Mouse (Mus musculus) spleen, adult 12 weeks (tissue): ENCODE data around the gene Ncapg.
"Not testable (repeated sequence)": the region's sequence is repeated elsewhere in the genome, so short reads cannot be mapped to it uniquely, and the experiment has no call there.

Experiments
- DNase-seq: peaks from one replicate; pipeline ENCODE4 v3.0.0; 2022; ENCODE audit warnings: low spot score

Ncapg gene

DNA sequence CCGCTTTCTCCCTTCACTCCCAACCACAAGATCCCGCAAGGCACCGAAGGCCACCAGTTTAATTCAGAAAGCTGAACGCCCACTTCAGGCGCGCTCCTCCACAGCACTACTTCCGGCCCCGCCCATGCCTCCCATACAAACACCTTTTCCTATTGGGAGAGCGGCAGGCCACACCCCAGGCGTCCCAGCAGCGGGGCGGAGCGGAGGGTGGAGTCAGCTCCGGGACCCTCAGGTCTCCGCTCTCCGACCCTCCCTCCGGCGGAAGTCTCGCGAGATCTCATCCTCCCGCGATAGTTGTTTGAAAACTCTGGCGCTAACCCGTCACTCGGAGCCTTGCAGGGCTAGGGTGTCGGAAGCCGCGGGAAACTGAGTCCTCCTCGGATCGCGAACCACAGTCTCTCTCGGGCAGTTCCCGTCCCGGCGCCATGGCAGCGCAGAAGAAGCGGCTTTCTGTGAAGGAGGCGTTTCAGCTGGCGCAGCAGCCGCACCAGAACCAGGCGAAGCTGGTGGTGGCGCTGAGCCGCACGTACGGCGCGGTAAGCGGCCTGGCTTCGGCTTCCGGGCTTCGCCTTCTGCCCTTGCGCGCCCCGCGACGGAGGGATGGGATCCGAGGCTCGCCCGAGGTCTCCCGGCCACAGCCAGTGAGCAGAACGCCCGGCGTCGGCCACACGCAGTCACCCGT is at the start of gene Ncapg:
TSS of gene Ncapg (plus strand) at position 322 of the 682 bp plus-strand sequence.
- peak; percentile 100 for DNase-seq

DNA sequence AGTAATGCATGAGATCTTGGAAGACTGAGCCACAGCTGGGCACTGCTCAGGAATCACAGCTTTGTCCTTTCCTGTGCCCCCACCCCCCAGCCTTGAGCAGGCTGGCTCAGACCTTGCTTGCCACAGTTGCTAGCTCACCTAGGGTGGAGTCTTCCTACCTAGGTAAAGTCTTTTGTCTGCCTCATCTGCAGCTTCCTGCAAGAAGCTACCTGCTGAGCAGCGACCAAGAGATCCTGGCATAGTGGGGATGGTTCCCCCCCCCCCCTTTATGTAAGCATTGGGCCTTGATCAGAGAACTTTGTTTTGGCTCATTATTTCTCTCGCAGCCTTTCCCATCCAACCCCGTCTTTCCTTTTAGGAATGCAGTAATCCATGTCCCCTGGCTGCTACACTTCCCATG is 48.2 kb upstream of the Ncapg start:
- no peak for DNase-seq

- DNase-seq, result no peak
These were observed 41.9 kb upstream of the Ncapg start for GRCm38 (mm10) chr5:45627771-45628170.

- no peak for DNase-seq
These were observed 40.2 kb upstream of the Ncapg start for GRCm38 (mm10) chr5:45629470-45629869.

DNA sequence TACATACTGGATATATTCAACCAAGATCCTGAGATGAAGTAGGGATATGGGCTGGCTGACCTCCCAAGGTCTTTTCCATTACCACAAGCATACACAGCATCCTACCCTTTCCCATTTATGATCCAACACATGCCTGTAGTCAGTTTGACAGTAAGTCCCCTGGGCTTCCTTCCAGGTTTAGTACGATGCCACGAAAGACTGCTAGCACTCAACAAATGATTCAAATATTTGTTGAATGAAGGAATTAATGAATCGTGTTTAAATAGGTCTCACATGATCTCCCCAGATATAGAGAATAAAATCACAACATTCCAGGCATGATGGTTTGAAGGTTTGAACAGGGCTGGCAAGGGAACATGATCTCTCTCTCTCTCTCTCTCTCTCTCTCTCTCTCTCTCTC is 31.3 kb upstream of the Ncapg start:
- DNase-seq, result no peak

- DNase-seq, result no peak
These were observed 30.7 kb upstream of the Ncapg start, which contains the start of gene Fam184b for GRCm38 (mm10) chr5:45638806-45639714. Gene Fam184b, minus strand, starts transcription at chr5:45639614.

- no peak for DNase-seq
These were observed 30.0 kb upstream of the Ncapg start for GRCm38 (mm10) chr5:45639715-45640092.

- DNase-seq, result no peak
These were observed 18.6 kb upstream of the Ncapg start for GRCm38 (mm10) chr5:45651026-45651703.

- not testable (repeated sequence) for DNase-seq
These were observed 11.3 kb upstream of the Ncapg start for GRCm38 (mm10) chr5:45658406-45658805.

DNA sequence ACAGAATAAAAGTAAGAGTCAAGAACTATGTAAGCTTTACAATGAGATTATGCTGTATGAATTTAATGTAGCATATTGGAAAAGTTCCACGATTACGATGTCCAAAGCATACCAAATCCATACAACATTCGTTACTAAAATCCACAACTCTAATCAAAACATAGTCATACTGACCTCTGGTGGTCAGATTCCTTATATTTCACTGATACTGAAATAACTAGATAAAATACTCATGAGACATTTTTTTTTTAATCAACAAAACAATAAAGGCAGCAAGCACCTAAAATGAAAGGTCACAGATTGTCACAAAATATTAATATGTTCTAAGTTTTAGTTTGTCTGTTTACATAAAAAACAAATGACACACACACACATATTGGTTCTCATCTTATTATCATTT is 1.4 kb upstream of the Ncapg start:
- DNase-seq, result no peak

GRCm38 (mm10) chr5:45668831-45669230 is 888 bp upstream of the Ncapg start:
- DNase-seq, result no peak

- DNase-seq, result no peak
These were observed 503 bp upstream of the Ncapg start for GRCm38 (mm10) chr5:45669234-45669597.

GRCm38 (mm10) chr5:45670280-45670670 is 556 bp downstream of the Ncapg start:
- no peak for DNase-seq

GRCm38 (mm10) chr5:45670894-45671494 is 1.3 kb downstream of the Ncapg start:
- DNase-seq, result no peak

DNA sequence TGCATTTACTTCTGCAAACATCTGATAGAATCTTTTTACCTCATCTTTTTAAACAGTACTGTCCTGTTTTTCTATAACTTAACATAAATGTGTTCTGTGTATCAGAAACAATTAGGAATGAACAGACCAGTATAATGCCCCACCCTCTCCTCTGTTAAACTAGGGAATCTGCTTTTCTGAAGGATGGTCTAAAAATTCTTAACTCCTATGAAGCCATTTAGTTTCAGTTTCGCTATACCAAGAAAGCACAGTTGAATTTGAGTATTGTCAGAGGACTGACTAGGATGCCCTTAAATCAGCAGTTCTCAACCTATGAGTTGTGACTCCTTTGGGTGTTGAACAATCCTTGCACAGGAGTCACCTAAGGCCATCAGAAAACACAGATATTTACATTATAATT is 5.3 kb downstream of the Ncapg start:
- DNase-seq, result no peak

DNA sequence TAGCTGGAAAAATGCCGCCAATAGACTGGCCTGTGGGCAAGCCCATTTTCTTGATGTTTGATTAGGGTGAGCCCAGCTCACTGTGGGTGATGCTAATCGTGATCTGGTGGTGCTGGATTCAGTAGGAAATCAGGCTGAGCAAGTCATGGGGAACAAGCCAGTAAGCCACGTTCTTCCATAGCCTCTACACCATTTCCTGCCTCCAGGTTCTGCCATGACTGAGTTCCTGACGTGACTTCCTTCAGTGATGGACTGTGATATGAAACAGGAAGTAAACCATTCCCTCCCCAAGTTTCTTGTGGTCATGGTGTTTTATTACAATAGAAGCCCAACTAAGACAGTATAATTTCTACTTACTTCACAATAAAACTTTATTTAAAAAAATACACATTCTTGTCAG is 7.9 kb downstream of the Ncapg start:
- no peak for DNase-seq

DNA sequence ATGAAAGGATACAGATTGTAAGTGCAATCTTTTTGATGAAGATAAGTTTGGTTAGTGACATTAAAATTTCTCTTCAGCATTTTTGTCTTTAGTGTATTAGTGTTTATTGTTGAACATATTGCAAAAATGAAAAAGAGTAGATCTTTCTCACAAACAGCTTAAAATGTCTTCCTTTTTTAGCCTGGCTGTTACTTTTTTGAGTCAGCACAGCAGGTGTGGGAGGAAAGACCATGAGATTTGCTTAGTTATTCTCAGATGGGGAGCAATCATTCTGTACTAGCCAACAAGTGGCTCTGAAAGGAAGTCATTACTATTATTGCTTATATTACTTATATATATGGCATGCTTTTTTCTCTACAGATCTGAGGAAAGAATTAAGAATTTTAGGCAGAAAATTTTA is 10.2 kb downstream of the Ncapg start:
- no peak for DNase-seq

DNA sequence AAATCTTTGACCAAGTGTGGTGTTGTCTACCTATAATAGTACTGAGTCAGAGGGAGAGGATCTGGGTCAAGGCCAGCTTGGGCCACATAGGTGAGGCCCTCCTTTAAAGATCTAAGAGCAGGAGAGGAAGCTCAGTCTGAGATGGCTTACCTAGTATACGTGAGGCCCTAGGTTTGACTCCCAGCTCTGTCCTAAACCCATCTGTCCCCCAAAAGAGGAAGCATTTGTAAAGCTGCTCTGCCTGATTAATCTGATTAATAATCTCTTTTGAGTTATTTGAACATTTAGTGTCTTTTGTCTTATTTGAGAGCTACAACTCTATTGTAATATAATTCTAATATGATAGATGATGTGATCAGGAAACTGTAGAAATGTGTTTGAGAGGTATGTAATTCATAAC is 13.7 kb downstream of the Ncapg start:
- no peak for DNase-seq

DNA sequence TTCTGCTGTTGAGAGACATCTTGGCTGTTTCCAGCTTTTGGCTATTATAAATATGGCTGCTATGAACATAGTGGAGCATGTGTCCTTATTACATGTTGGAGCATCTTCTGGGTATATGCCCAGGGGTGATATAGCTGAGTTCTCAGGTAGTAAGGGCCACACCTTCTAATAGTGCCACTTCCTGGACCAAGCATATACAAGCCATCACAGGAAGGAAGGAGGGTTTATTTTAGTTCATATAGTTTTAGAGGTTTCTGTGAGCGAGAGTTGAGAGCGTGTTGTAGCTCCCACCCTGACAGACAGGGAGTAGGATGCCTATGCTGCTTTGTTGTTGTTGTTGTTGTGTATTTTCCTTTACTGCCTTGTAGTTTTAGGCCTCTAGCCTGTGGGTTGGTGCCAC is 15.5 kb downstream of the Ncapg start:
- no peak for DNase-seq

- DNase-seq, result no peak
These were observed 16.5 kb downstream of the Ncapg start for GRCm38 (mm10) chr5:45686223-45686622.

- DNase-seq, result no peak
These were observed 19.4 kb downstream of the Ncapg start for GRCm38 (mm10) chr5:45689152-45689551.

- no peak for DNase-seq
These were observed 21.1 kb downstream of the Ncapg start for GRCm38 (mm10) chr5:45690802-45691201.
